Mouse (Mus musculus) heart, embryonic 10.5 days (tissue): ENCODE measurements around the gene Bloc1s6. TPM values are rescaled to one million over a fixed set of nuclear protein-coding genes. Genes with fewer than 3 reads are reported as not detected.

ENCODE experiments used
- DNase-seq: peaks from one replicate; pipeline ENCODE4 v3.0.0-alpha.2; 2017; ENCODE audit warnings: low spot score
- H3K27ac ChIP-seq: fragments of 300-500 bp; sonication (generic); 2 replicates; pipeline ENCODE4 v1.5.1; 2016; ENCODE audit warnings: mild to moderate bottlenecking
- H3K27me3 ChIP-seq: fragments of 300-500 bp; sonication (generic); 2 replicates; pipeline ENCODE4 v1.6.1; 2016; ENCODE audit warnings: mild to moderate bottlenecking; ENCODE audit not compliant: poor library complexity, insufficient read depth, severe bottlenecking
- H3K36me3 ChIP-seq: fragments of 300-500 bp; sonication (generic); 2 replicates; pipeline ENCODE4 v1.6.1; 2016; ENCODE audit warnings: mild to moderate bottlenecking, moderate library complexity
- H3K4me1 ChIP-seq: fragments of 300-500 bp; sonication (generic); 2 replicates; pipeline ENCODE4 v1.6.1; 2016; ENCODE audit warnings: mild to moderate bottlenecking
- H3K4me3 ChIP-seq: fragments of 300-500 bp; sonication (generic); 2 replicates; pipeline ENCODE4 v1.5.1; 2016; ENCODE audit warnings: mild to moderate bottlenecking, moderate library complexity
- H3K9me3 ChIP-seq: fragments of 300-500 bp; sonication (generic); 2 replicates; pipeline ENCODE4 v1.6.1; 2016; ENCODE audit warnings: mild to moderate bottlenecking, moderate library complexity
- WGBS: fragments of 180-500 bp; shearing (Covaris S2); methylation state at CpG from one replicate; pipeline ENCODE4 v1.1.7; 2016; 5-methylcytosine and 5-hydroxymethylcytosine counted together
- polyA plus RNA-seq: library from polyadenylated mRNA; unstranded; fragments of >200 nt; fragmentation: Nextera tagmentation; extraction: Ambion mirVana; gene quantifications from 2 replicates; pipeline ENCODE4 v1.2.1, GENCODE M21; 2016

Bloc1s6 gene
- polyA plus RNA-seq, 1 experiment from 2014 or later, result 48.6 TPM

DNA sequence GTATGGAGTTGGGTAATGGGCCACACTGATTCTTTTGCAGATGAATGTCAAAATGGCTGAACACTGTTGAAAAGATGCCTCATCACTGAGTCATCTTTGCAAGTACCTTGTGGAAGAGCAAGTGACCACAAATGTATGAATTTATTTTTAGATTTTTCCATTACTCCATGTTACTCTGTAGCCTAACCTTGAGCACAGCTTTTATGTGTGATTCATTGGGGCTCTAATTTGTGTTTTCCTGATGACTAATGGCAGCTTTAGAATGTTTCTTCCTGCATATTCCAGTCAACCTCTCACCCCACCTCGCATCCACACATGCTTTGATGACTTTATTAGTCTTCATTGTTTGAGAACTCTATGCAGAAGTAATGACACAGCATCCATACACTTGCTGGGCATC lies 19.1 kb upstream of the Bloc1s6 start:
- WGBS, result 60% methylated on average over 1 of the region's 1 CpGs
- no peaks in the 10 kb centered on the region for H3K9me3 ChIP-seq

DNA sequence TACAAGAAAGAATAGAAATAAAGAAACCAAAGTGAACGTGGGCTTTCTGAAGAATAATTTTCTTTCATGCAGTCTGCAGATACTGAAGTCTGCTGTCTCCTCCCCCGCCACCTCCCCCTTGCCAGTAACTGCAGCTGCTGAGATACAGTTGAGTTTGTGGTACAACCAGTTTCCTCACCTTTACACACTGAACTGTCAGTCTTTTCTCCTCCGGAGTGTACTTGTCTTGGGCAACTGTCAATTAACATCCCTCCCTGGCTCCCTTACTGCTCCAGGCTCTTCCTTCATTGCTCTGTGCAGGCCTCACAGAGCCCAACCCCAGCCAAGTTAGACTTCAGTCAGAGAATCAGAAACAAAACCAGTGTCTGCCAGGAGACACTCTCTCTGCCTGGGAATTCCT lies 17.7 kb upstream of the Bloc1s6 start:
- H3K9me3 ChIP-seq, result no peaks in the 10 kb centered on the region
- 57% methylated on average over 3 of the region's 3 CpGs for WGBS
- DNase-seq, result no peak
- H3K4me3 ChIP-seq, result no peak overlapping the region
- no peaks in the 10 kb centered on the region for H3K36me3 ChIP-seq
- H3K27me3 ChIP-seq, result no peaks in the 10 kb centered on the region
- H3K27ac ChIP-seq, result no peak overlapping the region
- H3K4me1 ChIP-seq, result no peaks in the 10 kb centered on the region

More for the DNA sequence above, 19.1 kb upstream of the Bloc1s6 start:
- no peaks in the 10 kb centered on the region for H3K4me1 ChIP-seq
- H3K27me3 ChIP-seq, result no peaks in the 10 kb centered on the region
- H3K36me3 ChIP-seq, result no peaks in the 10 kb centered on the region
- H3K4me3 ChIP-seq, result no peak overlapping the region
- no peak for DNase-seq
- H3K27ac ChIP-seq, result no peak overlapping the region

DNA sequence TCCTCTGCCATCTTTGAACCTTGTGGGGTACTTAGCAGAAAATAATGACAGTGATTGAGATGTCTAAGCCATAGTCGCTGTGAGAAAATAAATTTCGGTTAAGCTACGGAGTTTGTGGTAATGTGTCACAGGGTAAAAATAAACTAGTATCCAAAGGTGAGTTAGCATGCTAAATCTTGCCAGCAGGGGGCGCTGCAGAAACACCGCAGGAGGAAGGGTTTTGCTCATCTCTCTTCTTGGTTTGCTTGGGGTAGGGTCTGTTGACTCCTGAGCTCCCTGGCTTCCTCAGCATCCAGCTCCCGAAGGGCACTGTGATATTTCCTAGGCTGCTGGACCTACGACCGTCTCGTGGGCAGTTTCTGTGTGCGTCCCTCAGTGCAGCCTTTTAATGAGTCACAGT lies 12.7 kb upstream of the Bloc1s6 start:
- peaks cover 3% of the 10 kb centered on the region; the same call in 1 of the 2 replicates for H3K4me1 ChIP-seq
- H3K27me3 ChIP-seq, result no peaks in the 10 kb centered on the region
- DNase-seq, result no peak
- H3K9me3 ChIP-seq, result no peaks in the 10 kb centered on the region
- H3K4me3 ChIP-seq, result no peak overlapping the region
- H3K36me3 ChIP-seq, result no peaks in the 10 kb centered on the region
- no peak overlapping the region for H3K27ac ChIP-seq
- WGBS, result 55% methylated on average over 10 of the region's 10 CpGs

DNA sequence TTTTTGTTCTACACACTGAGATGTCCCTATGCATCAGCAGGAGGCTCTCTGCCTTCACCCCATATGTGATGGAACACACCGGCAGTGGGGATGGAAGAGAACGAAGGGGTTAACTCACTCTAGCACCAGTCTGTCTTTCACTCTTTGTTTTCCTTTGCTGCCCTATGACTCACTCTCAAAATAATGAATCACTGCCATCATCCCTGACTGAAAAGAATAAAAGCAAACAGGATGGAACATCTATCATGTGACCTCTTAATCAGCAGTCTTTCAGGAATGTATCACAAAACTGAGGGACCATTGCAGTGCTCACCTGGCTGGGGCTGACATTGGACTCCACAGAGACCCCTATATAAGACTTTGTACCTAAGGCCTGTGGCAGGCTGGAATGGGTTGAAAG lies 6.8 kb upstream of the Bloc1s6 start:
- peaks cover under 1% of the 10 kb centered on the region; the same call in 1 of the 2 replicates for H3K4me1 ChIP-seq
- no peak overlapping the region for H3K4me3 ChIP-seq
- no peak for DNase-seq
- WGBS, result 73% methylated on average over 2 of the region's 2 CpGs
- no peaks in the 10 kb centered on the region for H3K36me3 ChIP-seq
- peaks cover 15% of the 10 kb centered on the region; the same call in 1 of the 2 replicates for H3K27me3 ChIP-seq
- no peak overlapping the region for H3K27ac ChIP-seq
- H3K9me3 ChIP-seq, result no peaks in the 10 kb centered on the region

DNA sequence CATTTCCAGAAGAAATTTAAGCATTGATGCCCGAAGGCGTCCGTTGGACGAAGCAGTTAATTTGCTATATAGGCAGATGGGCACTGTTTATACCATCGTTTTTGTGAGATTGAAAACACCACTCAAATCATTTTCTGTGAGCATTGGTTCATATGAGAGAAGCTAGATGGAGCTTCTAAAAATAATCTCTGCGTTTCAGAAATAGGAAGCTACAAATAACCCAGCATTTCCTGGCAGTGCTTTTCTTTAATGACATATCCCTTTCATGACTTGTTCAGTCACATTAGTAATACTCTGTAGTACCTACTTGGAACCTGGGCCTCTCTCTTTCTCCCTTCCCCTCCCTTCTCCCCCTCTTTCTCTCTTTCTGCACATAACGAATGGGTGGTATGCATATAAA lies 720 bp downstream of the Bloc1s6 start:
- H3K9me3 ChIP-seq, result no peaks in the 10 kb centered on the region
- WGBS, result 36% methylated on average over 7 of the region's 7 CpGs
- peaks cover 9% of the 10 kb centered on the region for H3K4me1 ChIP-seq
- peak overlapping the region; percentile 97 for H3K27ac ChIP-seq
- H3K27me3 ChIP-seq, result peaks cover 15% of the 10 kb centered on the region; the same call in 1 of the 2 replicates
- no peak for DNase-seq
- peak overlapping the region; percentile 93 for H3K4me3 ChIP-seq
- H3K36me3 ChIP-seq, result peaks cover 3% of the 10 kb centered on the region; the same call in 1 of the 2 replicates

DNA sequence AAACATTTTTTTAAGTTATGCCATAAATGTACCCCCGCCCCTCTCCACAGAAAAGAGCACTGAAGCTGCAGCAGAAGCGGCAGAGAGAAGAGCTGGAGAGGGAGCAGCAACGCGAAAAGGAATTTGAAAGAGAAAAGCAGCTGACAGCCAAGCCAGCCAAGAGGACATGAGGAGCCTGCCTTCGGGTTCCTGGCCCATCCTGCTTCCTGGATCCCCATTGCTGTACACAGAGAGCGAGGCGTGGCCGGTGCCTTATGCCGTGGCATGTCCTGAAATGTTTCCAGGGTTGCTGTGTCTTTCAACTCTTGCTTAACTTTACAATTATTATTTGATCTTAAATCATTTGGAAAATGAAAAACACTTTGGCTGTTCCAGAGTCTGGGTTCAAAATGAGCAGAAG lies 8.2 kb downstream of the Bloc1s6 start:
- DNase-seq, result no peak
- Histone ChIP-seq H3K9me3 (no peaks in the 10 kb centered on the region), H3K4me1 (no peaks in the 10 kb centered on the region), H3K4me3 (no peak overlapping the region), H3K36me3 (peaks cover 42% of the 10 kb centered on the region), H3K27ac (no peak overlapping the region), H3K27me3 (no peaks in the 10 kb centered on the region)
- WGBS, result 88% methylated on average over 9 of the region's 9 CpGs

DNA sequence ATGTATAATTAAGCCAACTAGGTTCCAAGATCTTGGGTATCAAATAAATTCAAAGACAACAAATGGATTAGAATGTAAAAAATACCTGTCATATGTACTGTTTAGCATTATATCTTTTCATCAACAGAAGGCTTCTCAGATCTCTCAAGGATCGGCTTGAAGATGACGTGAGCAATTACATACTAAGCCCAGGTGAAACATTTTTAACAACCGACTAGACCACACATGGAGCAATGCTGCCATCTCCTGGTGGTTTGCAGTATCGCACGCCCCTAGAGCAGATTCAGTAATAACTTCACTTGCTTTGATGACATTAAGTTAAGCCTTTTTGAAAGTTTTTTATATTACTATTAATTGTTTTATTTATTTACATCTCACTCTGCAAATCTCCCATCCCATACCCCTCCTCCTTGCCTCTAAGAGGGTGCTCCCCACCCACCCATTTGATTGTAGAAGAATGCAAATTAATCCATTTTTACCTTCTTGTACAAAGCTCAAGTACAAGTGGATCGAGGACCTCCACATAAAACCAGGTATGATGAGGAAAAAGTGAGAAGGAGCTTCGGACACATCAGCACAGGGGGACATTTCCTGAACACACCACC lies 15.5 kb downstream of the Bloc1s6 start:
- no peak overlapping the region for H3K27ac ChIP-seq
- H3K4me3 ChIP-seq, result no peak overlapping the region
- H3K9me3 ChIP-seq, result no peaks in the 10 kb centered on the region
- H3K36me3 ChIP-seq, result no peaks in the 10 kb centered on the region
- WGBS, result 15% methylated on average over 7 of the region's 7 CpGs
- no peak for DNase-seq
- H3K4me1 ChIP-seq, result no peaks in the 10 kb centered on the region
- no peaks in the 10 kb centered on the region for H3K27me3 ChIP-seq

DNA sequence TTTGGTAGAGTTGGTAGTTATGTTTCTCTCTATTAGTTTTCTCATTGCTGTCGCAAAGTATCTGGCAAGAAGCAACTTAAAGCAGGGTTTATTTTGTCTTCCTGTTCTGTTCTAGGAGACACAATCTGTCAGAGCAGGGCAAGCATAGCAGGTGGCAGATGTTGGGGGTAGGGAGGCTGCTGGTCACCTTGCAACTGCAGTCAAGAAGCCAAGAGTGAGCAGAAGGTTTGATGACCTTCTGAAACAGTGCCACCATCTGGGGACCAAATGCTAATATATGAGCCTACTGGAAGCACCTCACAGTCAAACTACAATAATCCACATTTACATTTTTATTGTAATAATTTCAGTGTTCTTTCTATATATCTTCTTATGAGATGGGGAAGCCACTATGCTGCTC lies 21.5 kb downstream of the Bloc1s6 start:
- peaks cover 13% of the 10 kb centered on the region; the same call in 1 of the 2 replicates for H3K27me3 ChIP-seq
- H3K9me3 ChIP-seq, result no peaks in the 10 kb centered on the region
- no peak for DNase-seq
- no peaks in the 10 kb centered on the region for H3K4me1 ChIP-seq
- H3K4me3 ChIP-seq, result no peak overlapping the region
- WGBS, result 93% methylated on average over 1 of the region's 1 CpGs
- no peak overlapping the region for H3K27ac ChIP-seq
- H3K36me3 ChIP-seq, result no peaks in the 10 kb centered on the region

DNA sequence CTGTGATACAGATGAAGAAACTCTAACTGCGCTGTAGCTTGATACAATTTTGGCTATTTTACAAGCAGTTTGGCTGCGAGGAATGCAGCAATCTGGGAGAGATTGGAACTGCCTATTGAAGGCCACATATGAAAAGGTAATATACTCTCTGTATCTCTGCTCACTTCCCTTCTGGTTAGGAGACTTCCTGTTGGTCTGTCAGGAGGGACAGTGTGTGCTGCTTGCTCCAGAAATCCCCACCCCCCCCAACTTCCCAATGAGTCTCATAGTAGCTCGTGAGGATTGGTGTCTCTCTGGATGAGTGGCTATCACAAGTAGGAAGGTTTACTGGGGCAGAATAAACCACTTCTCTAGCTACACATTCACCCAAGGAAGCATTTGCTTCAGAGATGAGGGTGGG lies 24.7 kb downstream of the Bloc1s6 start:
- H3K9me3 ChIP-seq, result no peaks in the 10 kb centered on the region
- no peak for DNase-seq
- H3K4me1 ChIP-seq, result peaks cover 8% of the 10 kb centered on the region; the same call in 1 of the 2 replicates
- no peak overlapping the region for H3K27ac ChIP-seq
- H3K36me3 ChIP-seq, result no peaks in the 10 kb centered on the region
- peaks cover 34% of the 10 kb centered on the region for H3K27me3 ChIP-seq
- 52% methylated on average over 3 of the region's 3 CpGs for WGBS
- no peak overlapping the region for H3K4me3 ChIP-seq

DNA sequence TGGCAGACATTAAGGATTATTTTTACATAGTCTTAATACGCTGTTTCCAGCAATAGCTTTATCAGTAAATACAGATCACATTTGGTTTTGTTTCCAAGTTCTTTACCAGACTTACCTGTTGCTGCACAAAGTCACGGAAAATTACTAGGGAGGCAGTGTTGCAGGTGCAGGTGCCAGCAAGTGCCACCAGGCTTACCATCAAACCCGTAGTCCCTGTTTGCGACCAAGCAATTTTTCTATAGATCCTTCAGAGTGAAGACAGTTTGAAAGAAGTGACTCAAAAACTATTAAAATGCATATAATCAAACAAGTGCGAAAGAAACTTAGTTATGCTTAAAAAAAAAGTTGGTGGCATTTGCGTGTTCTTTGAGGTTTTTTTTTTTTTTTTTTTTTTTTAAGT lies 26.2 kb downstream of the Bloc1s6 start:
- Histone ChIP-seq H3K27ac (no peak overlapping the region), H3K9me3 (no peaks in the 10 kb centered on the region), H3K4me1 (peaks cover 8% of the 10 kb centered on the region; the same call in 1 of the 2 replicates), H3K36me3 (no peaks in the 10 kb centered on the region), H3K4me3 (no peak overlapping the region; the same call in 1 of the 2 replicates), H3K27me3 (peaks cover 34% of the 10 kb centered on the region)
- DNase-seq, result no peak
- 53% methylated on average over 6 of the region's 6 CpGs for WGBS

DNA sequence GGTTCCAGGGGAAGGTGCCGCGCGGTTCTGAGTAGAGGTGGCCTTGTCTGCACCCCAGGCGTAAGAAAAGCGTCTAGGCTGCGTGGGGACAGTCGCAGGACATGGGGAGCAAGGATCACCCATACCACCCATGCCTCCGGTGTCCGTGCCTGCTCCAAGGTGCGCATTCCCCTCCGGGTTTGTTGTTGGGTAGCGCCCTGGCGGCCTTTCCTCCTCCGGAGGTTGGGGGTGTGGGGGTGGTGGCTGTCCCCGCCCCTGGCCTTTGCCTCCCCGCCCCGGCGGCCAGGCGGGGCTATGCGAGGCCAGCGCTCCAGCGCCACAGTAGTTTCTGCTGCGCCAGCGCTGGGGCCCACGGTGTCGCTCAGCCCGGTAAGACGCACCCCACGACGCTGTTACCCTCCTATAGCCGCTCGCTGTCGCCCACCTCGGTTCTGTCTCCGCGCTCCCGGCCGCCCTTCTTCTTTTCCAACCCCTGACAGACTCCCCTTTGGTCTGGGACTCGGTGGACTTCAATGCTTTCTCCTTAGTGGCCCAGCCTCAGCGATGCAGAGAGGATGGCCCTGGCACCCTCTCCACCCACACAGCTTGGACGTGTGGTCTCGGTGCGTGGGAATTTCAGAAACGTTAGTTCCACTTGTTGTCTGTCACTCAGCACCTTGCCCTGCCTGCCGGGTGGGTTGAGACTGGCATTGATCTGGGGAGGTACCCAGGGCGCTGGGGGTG lies 26.9 kb downstream of the Bloc1s6 start, which contains the start of gene Sqor:
Gene Sqor, plus strand, starts transcription at position 167 of the 723 bp plus-strand sequence.
- H3K4me3 ChIP-seq, result peak within 1 kb of the TSS; percentile 68
- H3K36me3 ChIP-seq, result no peaks in the 10 kb centered on the region
- H3K27me3 ChIP-seq, result peaks cover 34% of the 10 kb centered on the region
- H3K4me1 ChIP-seq, result peaks cover 8% of the 10 kb centered on the region; the same call in 1 of the 2 replicates
- H3K9me3 ChIP-seq, result no peaks in the 10 kb centered on the region
- peak within 1 kb of the TSS; percentile 70 for H3K27ac ChIP-seq
- WGBS, result under 1% methylated on average over 46 of the region's 46 CpGs
- peak; percentile 77 for DNase-seq

DNA sequence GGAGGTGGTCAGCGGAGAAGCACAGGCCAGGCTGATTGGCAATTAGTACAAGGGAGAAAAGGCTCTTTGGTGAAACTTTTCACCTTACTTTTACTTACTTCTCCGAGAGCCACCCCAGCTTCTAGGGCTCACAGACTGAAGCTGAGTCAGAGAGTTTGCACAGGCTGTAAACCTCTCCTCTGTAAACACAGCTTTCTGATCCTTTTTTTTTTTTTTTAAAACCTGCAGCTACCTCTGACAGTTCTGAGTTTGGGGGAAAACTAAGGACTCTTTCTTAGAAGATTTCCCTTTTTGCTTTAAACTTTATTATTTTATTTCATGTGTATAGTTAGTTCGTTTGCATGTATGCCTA lies 27.5 kb downstream of the Bloc1s6 start:
- Histone ChIP-seq H3K36me3 (no peaks in the 10 kb centered on the region), H3K27ac (no peak overlapping the region), H3K9me3 (no peaks in the 10 kb centered on the region), H3K27me3 (peaks cover 34% of the 10 kb centered on the region), H3K4me1 (peaks cover 8% of the 10 kb centered on the region; the same call in 1 of the 2 replicates), H3K4me3 (peak overlapping the region; percentile 68)
- 30% methylated on average over 3 of the region's 3 CpGs for WGBS
- DNase-seq, result no peak

DNA sequence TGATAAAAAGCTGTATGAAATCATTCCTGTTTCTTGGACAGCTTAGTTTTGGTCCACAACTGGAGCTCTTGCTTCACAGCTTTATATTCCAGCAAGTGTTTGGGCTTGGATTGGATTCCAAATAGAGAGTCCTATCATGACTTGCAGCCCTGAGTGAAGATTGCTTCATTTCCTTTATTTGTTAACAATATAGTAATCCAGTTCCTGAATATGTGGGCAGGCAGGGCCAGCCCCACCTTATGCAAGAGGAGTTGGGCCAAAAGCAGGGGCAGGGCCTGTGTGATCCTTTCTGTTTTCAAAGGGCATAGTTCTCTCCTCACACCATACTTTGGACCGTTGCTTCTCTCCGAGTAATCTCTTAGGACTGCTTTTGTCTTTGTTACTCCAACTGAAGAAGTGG lies 32.7 kb downstream of the Bloc1s6 start:
- H3K27ac ChIP-seq, result no peak overlapping the region
- no peaks in the 10 kb centered on the region for H3K4me1 ChIP-seq
- H3K9me3 ChIP-seq, result no peaks in the 10 kb centered on the region
- H3K4me3 ChIP-seq, result no peak overlapping the region
- peaks cover 13% of the 10 kb centered on the region for H3K27me3 ChIP-seq
- 87% methylated on average over 2 of the region's 2 CpGs for WGBS
- no peak for DNase-seq
- no peaks in the 10 kb centered on the region for H3K36me3 ChIP-seq
